Mouse (Mus musculus): ENCODE measurements around the gene Cpz. TPM values are rescaled to one million over a fixed set of nuclear protein-coding genes. Genes with fewer than 3 reads are reported as not detected.

Cpz gene
- polyA plus RNA-seq, 1 experiment from 2014 or later = 4.5 TPM

DNA sequence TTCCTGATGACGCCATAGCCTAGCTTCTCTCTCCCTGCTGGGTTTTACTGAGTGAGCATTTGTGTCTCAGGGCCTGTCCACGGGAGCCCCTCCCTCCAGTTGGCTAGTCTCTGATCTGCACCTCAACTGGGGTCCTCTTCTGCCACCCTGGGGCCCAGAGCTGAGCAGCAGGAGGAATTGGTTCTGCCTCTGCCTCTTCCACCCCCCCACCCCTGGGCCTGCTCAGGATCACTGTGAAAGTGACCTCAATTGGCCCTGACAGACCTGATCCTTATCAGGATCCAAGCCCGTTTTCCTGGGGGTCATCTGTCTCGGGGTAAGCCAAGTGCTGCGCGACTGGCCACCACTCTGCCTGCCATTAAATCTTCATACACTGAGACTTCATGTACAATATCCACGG lies 20.5 kb downstream of the Cpz start:
- H3K4me2 ChIP-seq = no peak overlapping the region
- WGBS (ENCODE audit: insufficient replicate concordance) = 38% methylated on average over 7 of the region's 7 CpGs

DNA sequence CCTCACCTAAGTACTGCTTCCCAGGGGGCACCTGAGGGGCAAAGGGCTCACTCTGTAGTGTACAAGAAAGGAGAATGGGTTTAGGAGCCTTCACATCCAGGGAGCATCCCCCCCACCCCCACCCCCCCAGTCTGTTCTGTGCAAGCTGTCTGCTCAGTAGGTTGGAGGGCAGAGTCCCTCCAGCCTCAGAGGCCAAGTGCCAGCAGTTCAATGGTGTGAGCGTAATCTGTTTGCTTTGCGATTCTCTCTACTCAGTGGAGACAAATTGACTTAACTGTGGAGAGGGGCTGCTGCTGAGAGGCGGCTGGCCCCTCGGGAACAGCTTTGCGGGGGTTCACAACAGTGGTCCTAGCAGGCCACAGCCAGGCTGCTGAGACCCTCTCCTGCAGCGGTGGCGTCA lies 28.2 kb downstream of the Cpz start:
- H3K36me3 ChIP-seq (ENCODE audit: control insufficient read depth, insufficient read depth, low read length) = no peaks in the 10 kb centered on the region
- no peaks in the 10 kb centered on the region for H3K4me1 ChIP-seq (ENCODE audit: control insufficient read depth, insufficient read depth, low read length)
- peaks cover 4% of the 10 kb centered on the region; the same call in 1 of the 2 replicates for H3K27me3 ChIP-seq (ENCODE audit: control insufficient read depth, insufficient read depth, low read length)
- no peaks in the 10 kb centered on the region for H3K9me3 ChIP-seq (replicated peaks; ENCODE audit: control insufficient read depth, low read length)
- no peak overlapping the region for H3K27ac ChIP-seq (ENCODE audit: low read depth, low read length)
- 35% methylated on average over 7 of the region's 7 CpGs for WGBS (ENCODE audit: insufficient replicate concordance)
- H3K4me2 ChIP-seq = no peak overlapping the region
- no peak overlapping the region for H3K4me3 ChIP-seq (ENCODE audit: low read depth, low read length)
- ATAC-seq (replicated peaks; ENCODE audit: insufficient number of reproducible peaks, low FRiP score, low TSS enrichment) = no peak
- no peak overlapping the region for H3K9ac ChIP-seq (ENCODE audit: low read depth, low read length)

More for the DNA sequence above, 20.5 kb downstream of the Cpz start:
- Histone ChIP-seq H3K9me3 (replicated peaks; ENCODE audit: control insufficient read depth, low read length) (no peaks in the 10 kb centered on the region), H3K9ac (ENCODE audit: low read depth, low read length) (no peak overlapping the region), H3K36me3 (ENCODE audit: control insufficient read depth, insufficient read depth, low read length) (no peaks in the 10 kb centered on the region), H3K4me3 (ENCODE audit: low read depth, low read length) (no peak overlapping the region), H3K27me3 (ENCODE audit: control insufficient read depth, insufficient read depth, low read length) (peaks cover 17% of the 10 kb centered on the region), H3K4me1 (ENCODE audit: control insufficient read depth, insufficient read depth, low read length) (no peaks in the 10 kb centered on the region), H3K27ac (ENCODE audit: low read depth, low read length) (no peak overlapping the region)
- no peak for ATAC-seq (replicated peaks; ENCODE audit: insufficient number of reproducible peaks, low FRiP score, low TSS enrichment)

DNA sequence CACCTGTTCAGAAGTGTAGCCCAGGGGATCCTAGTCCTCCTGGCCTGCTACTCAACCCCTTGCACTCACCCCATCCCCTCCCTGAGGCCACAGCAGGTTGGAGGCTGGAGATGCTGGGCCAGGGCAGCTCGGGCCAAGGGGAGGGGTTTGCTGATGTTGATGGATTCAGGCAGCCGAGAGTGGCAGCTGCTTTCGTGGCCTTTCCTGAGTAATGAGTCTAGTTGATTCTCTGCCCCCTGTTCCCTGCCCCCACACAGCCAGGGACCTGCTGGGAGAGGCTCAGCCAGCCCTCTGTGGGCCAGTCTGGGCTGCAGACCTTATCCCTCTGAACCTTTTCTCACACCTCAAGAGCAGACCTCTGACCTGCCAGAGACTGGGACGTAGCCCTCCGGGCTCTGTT lies 29.5 kb downstream of the Cpz start:
- H3K27me3 ChIP-seq (ENCODE audit: control insufficient read depth, insufficient read depth, low read length) = peaks cover 4% of the 10 kb centered on the region; the same call in 1 of the 2 replicates
- no peaks in the 10 kb centered on the region for H3K36me3 ChIP-seq (ENCODE audit: control insufficient read depth, insufficient read depth, low read length)
- no peak for ATAC-seq (replicated peaks; ENCODE audit: insufficient number of reproducible peaks, low FRiP score, low TSS enrichment)
- no peak overlapping the region for H3K9ac ChIP-seq (ENCODE audit: low read depth, low read length)
- H3K4me1 ChIP-seq (ENCODE audit: control insufficient read depth, insufficient read depth, low read length) = no peaks in the 10 kb centered on the region
- H3K4me3 ChIP-seq (ENCODE audit: low read depth, low read length) = no peak overlapping the region
- H3K27ac ChIP-seq (ENCODE audit: low read depth, low read length) = no peak overlapping the region
- WGBS (ENCODE audit: insufficient replicate concordance) = 28% methylated on average over 5 of the region's 5 CpGs
- H3K9me3 ChIP-seq (replicated peaks; ENCODE audit: control insufficient read depth, low read length) = no peaks in the 10 kb centered on the region
- H3K4me2 ChIP-seq = no peak overlapping the region

DNA sequence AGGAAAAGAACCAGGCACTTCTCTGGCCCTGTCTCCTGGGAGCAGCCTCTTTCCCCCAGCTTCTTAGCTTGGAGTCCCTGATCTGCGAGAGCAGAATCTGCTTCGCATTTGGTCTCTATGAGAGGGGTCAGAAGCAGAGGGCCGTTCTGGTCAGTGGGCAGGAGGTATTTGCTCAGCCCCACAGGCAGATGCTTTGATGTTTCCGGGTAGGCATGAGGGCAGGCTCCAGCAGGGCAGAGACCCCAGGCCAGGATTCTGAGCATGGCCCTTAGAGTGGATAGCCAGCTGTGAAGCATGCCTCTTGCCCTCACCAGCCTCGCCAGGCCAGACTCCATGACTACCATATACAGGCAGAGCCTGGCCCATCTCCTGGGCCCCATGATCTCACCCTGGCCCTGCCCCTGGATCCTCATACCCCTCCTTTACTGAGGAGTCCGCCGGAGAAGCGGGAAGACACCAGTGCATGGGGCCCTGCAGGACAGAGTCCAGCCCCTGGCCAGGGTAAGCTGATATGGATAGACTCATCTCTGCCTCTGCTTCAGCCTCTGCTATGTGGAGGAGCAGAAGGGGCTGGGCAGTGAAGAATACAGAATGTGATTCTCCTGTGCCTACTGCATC lies 30.6 kb downstream of the Cpz start:
- 59% methylated on average over 8 of the region's 8 CpGs for WGBS (ENCODE audit: insufficient replicate concordance)
- H3K4me3 ChIP-seq (ENCODE audit: low read depth, low read length) = no peak overlapping the region
- no peak for ATAC-seq (replicated peaks; ENCODE audit: insufficient number of reproducible peaks, low FRiP score, low TSS enrichment)

DNA sequence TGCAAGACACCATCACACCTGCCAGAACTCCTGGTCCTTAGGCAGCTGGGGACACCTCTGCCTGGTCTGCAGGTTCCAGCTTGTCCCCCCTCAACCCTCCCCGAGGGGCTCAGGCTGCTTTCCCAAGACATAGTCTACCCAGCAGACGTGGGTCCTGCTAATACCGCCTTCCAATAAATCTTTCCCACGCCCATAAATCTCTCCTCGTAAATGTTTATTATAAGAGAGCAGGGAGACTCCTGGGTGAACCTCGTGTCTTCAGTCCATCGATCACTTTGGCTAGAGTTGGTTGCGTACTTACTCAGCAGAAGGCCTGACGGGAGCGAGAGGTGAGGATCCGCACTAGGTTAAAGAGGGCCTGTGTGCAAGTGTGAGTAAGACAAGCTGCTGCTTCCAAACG lies 31.7 kb downstream of the Cpz start:
- Histone ChIP-seq H3K9ac (ENCODE audit: low read depth, low read length) (no peak overlapping the region), H3K4me2 (no peak overlapping the region), H3K27ac (ENCODE audit: low read depth, low read length) (no peak overlapping the region), H3K27me3 (ENCODE audit: control insufficient read depth, insufficient read depth, low read length) (peaks cover 9% of the 10 kb centered on the region; the same call in 1 of the 2 replicates), H3K4me3 (ENCODE audit: low read depth, low read length) (no peak overlapping the region), H3K4me1 (ENCODE audit: control insufficient read depth, insufficient read depth, low read length) (no peaks in the 10 kb centered on the region), H3K36me3 (ENCODE audit: control insufficient read depth, insufficient read depth, low read length) (no peaks in the 10 kb centered on the region), H3K9me3 (replicated peaks; ENCODE audit: control insufficient read depth, low read length) (no peaks in the 10 kb centered on the region)
- WGBS (ENCODE audit: insufficient replicate concordance) = 73% methylated on average over 12 of the region's 12 CpGs
- ATAC-seq (replicated peaks; ENCODE audit: insufficient number of reproducible peaks, low FRiP score, low TSS enrichment) = no peak

More for the DNA sequence above, 30.6 kb downstream of the Cpz start:
- Histone ChIP-seq H3K9ac (ENCODE audit: low read depth, low read length) (no peak overlapping the region), H3K4me1 (ENCODE audit: control insufficient read depth, insufficient read depth, low read length) (no peaks in the 10 kb centered on the region), H3K27me3 (ENCODE audit: control insufficient read depth, insufficient read depth, low read length) (peaks cover 9% of the 10 kb centered on the region; the same call in 1 of the 2 replicates), H3K27ac (ENCODE audit: low read depth, low read length) (no peak overlapping the region), H3K36me3 (ENCODE audit: control insufficient read depth, insufficient read depth, low read length) (no peaks in the 10 kb centered on the region), H3K4me2 (no peak overlapping the region), H3K9me3 (replicated peaks; ENCODE audit: control insufficient read depth, low read length) (no peaks in the 10 kb centered on the region)

DNA sequence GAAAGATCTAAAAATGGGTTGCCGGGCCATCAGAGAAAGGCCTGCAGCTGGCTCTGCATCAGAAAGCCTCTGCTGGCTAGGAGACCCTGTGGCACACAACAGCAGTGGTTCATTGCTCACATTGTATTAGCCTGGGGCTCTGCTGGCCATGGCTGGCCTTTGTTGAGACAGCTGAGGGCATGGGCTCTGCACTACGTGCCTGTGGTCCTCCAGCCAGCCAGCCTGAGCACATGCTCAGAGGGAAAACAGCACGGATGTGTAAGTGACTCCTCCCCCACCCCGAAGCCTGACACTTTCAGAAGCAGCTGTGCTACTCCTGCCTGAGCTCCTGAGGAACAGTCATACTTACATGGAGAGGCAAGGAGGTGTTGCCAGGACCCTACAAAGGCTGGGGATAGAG lies 46.0 kb downstream of the Cpz start:
- 36% methylated on average over 4 of the region's 4 CpGs for WGBS (ENCODE audit: insufficient replicate concordance)
- H3K4me2 ChIP-seq = no peak overlapping the region
- no peaks in the 10 kb centered on the region for H3K9me3 ChIP-seq (replicated peaks; ENCODE audit: control insufficient read depth, low read length)
- H3K27ac ChIP-seq (ENCODE audit: low read depth, low read length) = no peak overlapping the region
- no peaks in the 10 kb centered on the region for H3K36me3 ChIP-seq (ENCODE audit: control insufficient read depth, insufficient read depth, low read length)
- H3K27me3 ChIP-seq (ENCODE audit: control insufficient read depth, insufficient read depth, low read length) = peaks cover 8% of the 10 kb centered on the region
- H3K9ac ChIP-seq (ENCODE audit: low read depth, low read length) = no peak overlapping the region
- no peaks in the 10 kb centered on the region for H3K4me1 ChIP-seq (ENCODE audit: control insufficient read depth, insufficient read depth, low read length)
- no peak for ATAC-seq (replicated peaks; ENCODE audit: insufficient number of reproducible peaks, low FRiP score, low TSS enrichment)
- no peak overlapping the region for H3K4me3 ChIP-seq (ENCODE audit: low read depth, low read length)

DNA sequence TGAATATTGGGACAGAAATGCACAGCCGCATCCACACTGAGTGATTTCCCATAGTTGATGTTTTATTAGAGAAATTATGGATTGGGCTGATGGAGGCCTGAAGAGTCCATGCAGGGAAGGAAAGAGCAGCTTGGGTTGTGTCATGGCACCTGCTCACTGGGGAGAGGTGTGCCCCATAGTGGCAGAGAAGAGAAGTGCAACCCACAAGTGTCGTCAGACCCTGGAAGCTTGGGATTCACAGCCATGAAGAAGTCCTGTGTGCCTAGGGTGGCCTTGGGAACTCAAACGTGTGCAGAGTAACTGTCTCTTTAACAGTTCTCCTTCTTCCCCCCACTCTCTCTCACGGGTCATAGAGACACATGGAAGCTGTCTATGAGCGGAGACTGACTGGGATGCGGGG lies 50.3 kb downstream of the Cpz start:
- 45% methylated on average over 6 of the region's 6 CpGs for WGBS (ENCODE audit: insufficient replicate concordance)
- no peaks in the 10 kb centered on the region for H3K9me3 ChIP-seq (replicated peaks; ENCODE audit: control insufficient read depth, low read length)
- no peaks in the 10 kb centered on the region for H3K36me3 ChIP-seq (ENCODE audit: control insufficient read depth, insufficient read depth, low read length)
- no peaks in the 10 kb centered on the region for H3K4me1 ChIP-seq (ENCODE audit: control insufficient read depth, insufficient read depth, low read length)
- H3K4me2 ChIP-seq = no peak overlapping the region
- peaks cover 21% of the 10 kb centered on the region for H3K27me3 ChIP-seq (ENCODE audit: control insufficient read depth, insufficient read depth, low read length)
- no peak for ATAC-seq (replicated peaks; ENCODE audit: insufficient number of reproducible peaks, low FRiP score, low TSS enrichment)
- no peak overlapping the region for H3K27ac ChIP-seq (ENCODE audit: low read depth, low read length)
- H3K9ac ChIP-seq (ENCODE audit: low read depth, low read length) = no peak overlapping the region
- H3K4me3 ChIP-seq (ENCODE audit: low read depth, low read length) = no peak overlapping the region

DNA sequence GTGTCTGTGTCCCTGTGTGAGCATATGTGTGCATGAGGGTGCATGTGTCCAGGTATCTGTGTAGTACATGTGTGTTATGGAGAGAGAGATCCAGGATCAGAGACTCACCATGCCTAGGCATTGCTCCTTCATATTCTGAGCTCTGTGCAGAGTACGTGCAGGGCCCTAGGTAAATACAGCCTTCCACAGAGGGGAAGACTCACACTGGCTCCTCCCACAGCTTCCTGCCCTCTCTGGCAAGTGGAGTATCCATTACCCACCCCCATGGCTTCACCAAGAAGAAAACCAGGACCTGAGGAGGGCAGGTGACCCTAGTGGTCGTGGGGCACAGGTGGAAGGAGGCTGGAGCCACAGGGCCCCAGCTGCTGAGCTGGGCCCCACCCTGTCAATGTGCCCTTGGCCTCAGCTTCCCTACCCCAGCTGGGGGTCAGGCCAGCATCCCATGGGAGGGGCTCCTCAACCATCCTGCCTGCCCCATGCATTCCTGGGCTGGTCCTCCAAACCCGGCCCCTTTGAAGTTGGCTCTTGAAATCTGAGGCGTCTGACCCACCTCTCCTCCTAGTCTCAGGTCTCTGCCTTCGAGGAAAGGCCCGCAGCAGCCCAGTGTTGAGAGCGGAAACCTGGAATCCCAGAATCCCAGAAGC lies 54.5 kb downstream of the Cpz start:
- H3K36me3 ChIP-seq (ENCODE audit: control insufficient read depth, insufficient read depth, low read length) = no peaks in the 10 kb centered on the region
- peaks cover 39% of the 10 kb centered on the region for H3K27me3 ChIP-seq (ENCODE audit: control insufficient read depth, insufficient read depth, low read length)
- ATAC-seq (replicated peaks; ENCODE audit: insufficient number of reproducible peaks, low FRiP score, low TSS enrichment) = 0 out of 2 replicates have a peak, but pooled peaks have one; percentile 14
- no peak overlapping the region for H3K4me2 ChIP-seq
- WGBS (ENCODE audit: insufficient replicate concordance) = 32% methylated on average over 7 of the region's 7 CpGs
- no peak overlapping the region for H3K27ac ChIP-seq (ENCODE audit: low read depth, low read length)
- H3K9ac ChIP-seq (ENCODE audit: low read depth, low read length) = no peak overlapping the region
- no peaks in the 10 kb centered on the region for H3K9me3 ChIP-seq (replicated peaks; ENCODE audit: control insufficient read depth, low read length)
- H3K4me1 ChIP-seq (ENCODE audit: control insufficient read depth, insufficient read depth, low read length) = no peaks in the 10 kb centered on the region
- no peak overlapping the region for H3K4me3 ChIP-seq (ENCODE audit: low read depth, low read length)
